Mouse (Mus musculus): ENCODE data around the gene Map1s.

DNA sequence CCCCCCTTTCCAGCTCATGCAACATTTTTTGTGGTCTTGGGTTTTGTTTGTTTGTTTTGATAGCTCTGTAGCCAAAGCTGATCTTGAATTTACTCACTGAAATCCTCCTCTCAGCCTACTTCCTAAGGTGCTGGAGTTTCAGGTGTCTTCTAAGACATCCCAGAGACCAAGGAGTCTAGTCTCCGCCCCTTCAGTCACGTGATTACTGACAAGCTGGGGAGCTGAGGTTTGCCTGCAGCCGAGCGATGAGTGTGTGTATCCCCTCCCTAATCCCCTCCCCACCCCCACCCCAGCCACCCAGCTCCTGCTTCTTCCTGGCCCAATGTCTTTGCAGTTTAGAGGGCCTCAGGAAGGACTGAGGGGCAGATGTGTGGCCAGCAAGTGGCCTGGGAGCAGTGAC lies 48.2 kb upstream of the Map1s start:
- TF ChIP-seq EP300 (IDR thresholded peaks at IDR 0.05) (no peak), CTCF (IDR thresholded peaks at IDR 0.05) (no peak)
